Mouse (Mus musculus): Measurements from ENCODE around the gene Net1. TPM values are rescaled to one million over a fixed set of nuclear protein-coding genes. Genes with fewer than 3 reads are reported as not detected.

Gene Net1
- polyA plus RNA-seq, 1 experiment from 2014 or later = 63.6 TPM

Small RNAs within 50 kb of the gene (microRNA-seq; reads per million reads assigned to microRNA genes)
- not detected for gene Gm22460

Other genes starting within 250 kb of the Net1 start
- gene Calml3, start 113.9 kb downstream of the Net1 start, polyA plus RNA-seq (2016; fragmentation: Nextera tagmentation; extraction: Ambion mirVana) = not detected in 2 replicates
- not detected in 2 replicates for gene Calm4, start 80.5 kb downstream of the Net1 start, polyA plus RNA-seq (2016; fragmentation: Nextera tagmentation; extraction: Ambion mirVana)
- gene Calm5, start 64.0 kb downstream of the Net1 start, polyA plus RNA-seq (2016; fragmentation: Nextera tagmentation; extraction: Ambion mirVana) = not detected in 2 replicates
- not detected in 2 replicates for gene Tubal3, start 54 bp upstream of the Net1 start, polyA plus RNA-seq (2016; fragmentation: Nextera tagmentation; extraction: Ambion mirVana)
- not detected in 2 replicates for gene Ucn3, start 27.1 kb upstream of the Net1 start, polyA plus RNA-seq (2016; fragmentation: Nextera tagmentation; extraction: Ambion mirVana)
- gene Akr1c14, start 130.8 kb upstream of the Net1 start, polyA plus RNA-seq (2016; fragmentation: Nextera tagmentation; extraction: Ambion mirVana) = 1.9 and 2.4 TPM in 2 replicates
- gene Akr1c18, start 232.4 kb upstream of the Net1 start, polyA plus RNA-seq (2016; fragmentation: Nextera tagmentation; extraction: Ambion mirVana) = not detected in 2 replicates

All from heart, embryonic 12.5 days (tissue).